Mouse (Mus musculus): ENCODE results near the gene Gpr132. TPM values are rescaled to one million over a fixed set of nuclear protein-coding genes. Genes with fewer than 3 reads are reported as not detected.

The Gpr132 gene
- polyA plus RNA-seq (2014; fragmentation: Nextera tagmentation; extraction: Ambion mirVana), result 0.12 TPM in 1 of 2 replicates, not detected in the other

DNA sequence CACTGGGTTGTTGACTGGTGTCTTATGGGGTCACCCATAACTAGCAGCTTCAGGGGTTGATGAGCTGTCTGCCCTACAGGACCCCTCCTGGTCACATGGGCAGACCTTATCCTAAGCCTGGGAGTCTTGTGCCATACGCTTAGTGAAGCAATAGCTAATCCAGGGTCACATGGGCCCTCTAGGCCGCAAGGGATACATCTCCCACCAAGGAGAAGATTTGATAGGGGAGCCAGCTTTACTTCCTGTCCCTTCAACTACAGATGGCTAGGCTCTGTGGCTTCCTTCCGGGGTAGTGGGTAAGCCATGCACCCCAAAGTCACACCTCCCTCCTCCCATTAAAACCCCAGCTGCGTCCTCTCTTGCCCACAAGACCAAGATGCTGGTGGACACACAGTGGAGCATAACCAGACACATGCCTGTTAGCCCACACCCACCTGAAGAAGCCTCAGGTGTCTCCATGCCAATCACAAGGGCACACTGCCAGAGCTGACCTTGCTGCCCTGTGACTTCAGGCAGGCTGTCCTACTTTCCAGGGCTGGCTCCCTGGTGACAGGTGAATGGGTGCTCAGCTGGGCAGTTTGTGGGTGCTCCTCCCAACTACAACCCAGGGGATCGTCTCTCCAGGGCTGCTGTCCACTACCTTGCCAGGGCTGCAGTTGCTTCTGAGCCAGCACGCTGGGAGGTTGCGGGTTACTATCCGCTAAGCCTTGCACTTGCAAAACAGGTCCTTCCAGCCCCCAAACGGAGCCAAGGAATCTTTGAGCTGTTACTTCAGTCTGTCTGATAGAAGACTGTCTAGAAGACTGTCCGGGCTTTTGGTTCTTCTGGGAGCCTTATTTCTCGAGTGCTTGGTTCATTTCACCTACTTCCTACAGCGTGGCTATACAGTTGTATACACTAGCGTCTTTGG lies at the start of gene Gpr132:
Gene Gpr132 (minus strand): TSS at position 51 of the 910 bp plus-strand sequence.
- no peaks in the 10 kb centered on the region for H3K36me3 ChIP-seq (ENCODE audit: insufficient read depth)
- H3K4me2 ChIP-seq, result no peak within 1 kb of the TSS
- H3K27me3 ChIP-seq (ENCODE audit: insufficient read depth, low read length), result peaks cover 11% of the 10 kb centered on the region; the same call in 1 of the 2 replicates
- ATAC-seq (ENCODE audit: insufficient read depth) (no peak), DNase-seq (peak; percentile 41)
- H3K9me3 ChIP-seq (ENCODE audit: low read depth, low read length), result no peaks in the 10 kb centered on the region
- H3K4me1 ChIP-seq (ENCODE audit: insufficient read depth), result no peaks in the 10 kb centered on the region; the same call in 1 of the 2 replicates
- H3K4me3 ChIP-seq (ENCODE audit: low read depth, low read length), result no peak within 1 kb of the TSS
- no peak within 1 kb of the TSS for H3K27ac ChIP-seq (ENCODE audit: low read depth)
- H3K9ac ChIP-seq, result no peak within 1 kb of the TSS; the same call in 1 of the 2 replicates
- TF ChIP-seq CTCF (IDR thresholded peaks at IDR 0.05; ENCODE audit: low read depth), result no peak
- 53% methylated on average over 13 of the region's 13 CpGs for WGBS

DNA sequence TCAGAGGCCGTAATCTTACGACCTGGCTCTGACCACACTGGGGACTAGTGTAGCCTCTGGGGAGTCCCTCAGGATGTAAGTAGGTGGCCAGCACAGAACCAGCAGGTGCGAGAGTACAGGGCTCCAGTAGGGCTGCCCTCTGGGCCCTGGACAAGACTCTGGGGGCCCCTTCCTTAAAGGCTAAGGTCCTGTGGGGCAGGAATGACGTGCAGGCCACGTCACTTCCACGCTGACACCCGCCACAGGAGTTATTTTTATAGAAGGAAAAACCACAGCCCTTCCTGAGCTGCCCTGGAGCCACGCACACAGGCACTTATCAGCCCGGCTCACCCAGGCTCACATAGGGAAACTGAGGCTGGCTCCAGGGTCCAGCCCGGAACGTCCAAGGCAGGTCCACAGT lies 49.5 kb upstream of the Gpr132 start:
- Histone ChIP-seq H3K4me2 (no peak overlapping the region), H3K9ac (no peak overlapping the region)

DNA sequence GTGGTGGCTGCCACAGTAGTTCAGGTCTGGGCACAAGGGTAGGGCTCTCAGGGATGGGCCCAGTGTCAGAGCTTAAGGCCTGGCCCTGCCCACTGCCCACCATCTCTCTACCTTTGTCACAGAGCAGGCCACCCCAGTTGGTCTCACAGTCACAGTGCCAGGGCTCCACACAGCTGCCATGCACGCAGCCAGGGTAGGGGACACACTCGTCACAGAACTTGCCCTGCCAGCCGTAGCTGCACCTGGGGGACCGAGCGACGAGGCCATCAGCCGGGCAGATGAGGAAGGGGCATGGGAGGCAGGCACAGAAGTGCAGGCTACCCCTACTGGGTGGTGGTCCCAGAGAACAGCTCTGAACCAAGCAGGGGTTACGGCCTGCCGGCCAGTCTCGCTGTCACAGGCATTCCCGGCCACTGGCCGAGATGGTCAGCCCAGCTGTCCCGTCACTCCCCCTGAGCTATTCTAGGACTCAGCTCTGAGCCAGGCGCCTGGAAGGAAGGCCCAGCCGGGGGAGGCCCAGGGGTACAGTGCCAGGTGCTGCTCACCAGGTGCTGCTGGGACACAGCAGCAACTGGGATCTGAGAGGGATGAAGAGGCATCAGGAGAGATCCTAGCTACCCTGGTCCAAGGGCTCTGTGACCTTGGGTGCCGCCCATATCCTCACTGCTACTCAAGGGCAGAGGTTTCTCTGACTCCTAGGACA lies 48.8 kb upstream of the Gpr132 start:
- 79% methylated on average over 16 of the region's 16 CpGs for WGBS
- H3K27ac ChIP-seq (ENCODE audit: low read depth), result no peak overlapping the region
- ATAC-seq (ENCODE audit: insufficient read depth) (no peak), DNase-seq (no peak)
- no peaks in the 10 kb centered on the region for H3K27me3 ChIP-seq (ENCODE audit: insufficient read depth, low read length)
- H3K4me1 ChIP-seq (ENCODE audit: insufficient read depth), result 0 out of 2 replicates have a peak, but pooled peaks cover 3% of the 10 kb centered on the region
- no peak overlapping the region for H3K4me2 ChIP-seq
- H3K9me3 ChIP-seq (ENCODE audit: low read depth, low read length), result no peaks in the 10 kb centered on the region
- H3K36me3 ChIP-seq (ENCODE audit: insufficient read depth), result 0 out of 2 replicates have a peak, but pooled peaks cover 7% of the 10 kb centered on the region
- no peak overlapping the region for H3K9ac ChIP-seq
- TF ChIP-seq CTCF (IDR thresholded peaks at IDR 0.05; ENCODE audit: low read depth), result no peak
- no peak overlapping the region for H3K4me3 ChIP-seq (ENCODE audit: low read depth, low read length)

More for the DNA sequence above, 49.5 kb upstream of the Gpr132 start:
- no peak overlapping the region for H3K27ac ChIP-seq (ENCODE audit: low read depth)
- ATAC-seq (ENCODE audit: insufficient read depth) (no peak), DNase-seq (no peak)
- TF ChIP-seq CTCF (IDR thresholded peaks at IDR 0.05; ENCODE audit: low read depth), result no peak
- H3K9me3 ChIP-seq (ENCODE audit: low read depth, low read length), result no peaks in the 10 kb centered on the region
- H3K36me3 ChIP-seq (ENCODE audit: insufficient read depth), result 0 out of 2 replicates have a peak, but pooled peaks cover 6% of the 10 kb centered on the region
- no peak overlapping the region for H3K4me3 ChIP-seq (ENCODE audit: low read depth, low read length)
- WGBS, result 76% methylated on average over 11 of the region's 11 CpGs
- no peaks in the 10 kb centered on the region for H3K27me3 ChIP-seq (ENCODE audit: insufficient read depth, low read length)
- H3K4me1 ChIP-seq (ENCODE audit: insufficient read depth), result 0 out of 2 replicates have a peak, but pooled peaks cover 3% of the 10 kb centered on the region

- Histone ChIP-seq H3K4me2 (no peak overlapping the region), H3K4me1 (ENCODE audit: insufficient read depth) (no peaks in the 10 kb centered on the region), H3K27me3 (ENCODE audit: insufficient read depth, low read length) (no peaks in the 10 kb centered on the region), H3K9ac (no peak overlapping the region), H3K27ac (ENCODE audit: low read depth) (no peak overlapping the region), H3K4me3 (ENCODE audit: low read depth, low read length) (no peak overlapping the region), H3K36me3 (ENCODE audit: insufficient read depth) (peaks cover 12% of the 10 kb centered on the region; the same call in 1 of the 2 replicates), H3K9me3 (ENCODE audit: low read depth, low read length) (no peaks in the 10 kb centered on the region)
- 81% methylated on average over 13 of the region's 13 CpGs for WGBS
- no peak for DNase-seq
- no peak for ATAC-seq (ENCODE audit: insufficient read depth)
- no peak for TF ChIP-seq CTCF (IDR thresholded peaks at IDR 0.05; ENCODE audit: low read depth)
Observed at GRCm38 (mm10) chr12:112915587-112915986, 47.6 kb upstream of the Gpr132 start.

- Histone ChIP-seq H3K36me3 (ENCODE audit: insufficient read depth) (peaks cover 15% of the 10 kb centered on the region; the same call in 1 of the 2 replicates), H3K9me3 (ENCODE audit: low read depth, low read length) (no peaks in the 10 kb centered on the region), H3K27me3 (ENCODE audit: insufficient read depth, low read length) (no peaks in the 10 kb centered on the region), H3K4me2 (no peak overlapping the region), H3K27ac (ENCODE audit: low read depth) (no peak overlapping the region), H3K4me3 (ENCODE audit: low read depth, low read length) (no peak overlapping the region), H3K4me1 (ENCODE audit: insufficient read depth) (no peaks in the 10 kb centered on the region), H3K9ac (no peak overlapping the region)
- DNase-seq, result peak; percentile 33
- TF ChIP-seq CTCF (IDR thresholded peaks at IDR 0.05; ENCODE audit: low read depth), result no peak
- WGBS, result 66% methylated on average over 11 of the region's 11 CpGs
- no peak for ATAC-seq (ENCODE audit: insufficient read depth)
Observed at GRCm38 (mm10) chr12:112914527-112914926, 46.5 kb upstream of the Gpr132 start.

GRCm38 (mm10) chr12:112912951-112913745 lies 45.1 kb upstream of the Gpr132 start:
- Histone ChIP-seq H3K27ac (ENCODE audit: low read depth) (no peak overlapping the region), H3K36me3 (ENCODE audit: insufficient read depth) (peaks cover 15% of the 10 kb centered on the region; the same call in 1 of the 2 replicates), H3K4me3 (ENCODE audit: low read depth, low read length) (no peak overlapping the region), H3K27me3 (ENCODE audit: insufficient read depth, low read length) (no peaks in the 10 kb centered on the region), H3K9ac (no peak overlapping the region), H3K4me2 (no peak overlapping the region), H3K9me3 (ENCODE audit: low read depth, low read length) (no peaks in the 10 kb centered on the region), H3K4me1 (ENCODE audit: insufficient read depth) (no peaks in the 10 kb centered on the region)
- TF ChIP-seq CTCF (IDR thresholded peaks at IDR 0.05; ENCODE audit: low read depth), result no peak
- no peak for DNase-seq
- 86% methylated on average over 28 of the region's 28 CpGs for WGBS
- ATAC-seq (ENCODE audit: insufficient read depth), result no peak
